Mouse (Mus musculus): ENCODE data around the gene Prx. TPM values are rescaled to one million over a fixed set of nuclear protein-coding genes. Genes with fewer than 3 reads are reported as not detected.

The Prx gene
- polyA plus RNA-seq, 1 experiment, result 5.6 TPM

DNA sequence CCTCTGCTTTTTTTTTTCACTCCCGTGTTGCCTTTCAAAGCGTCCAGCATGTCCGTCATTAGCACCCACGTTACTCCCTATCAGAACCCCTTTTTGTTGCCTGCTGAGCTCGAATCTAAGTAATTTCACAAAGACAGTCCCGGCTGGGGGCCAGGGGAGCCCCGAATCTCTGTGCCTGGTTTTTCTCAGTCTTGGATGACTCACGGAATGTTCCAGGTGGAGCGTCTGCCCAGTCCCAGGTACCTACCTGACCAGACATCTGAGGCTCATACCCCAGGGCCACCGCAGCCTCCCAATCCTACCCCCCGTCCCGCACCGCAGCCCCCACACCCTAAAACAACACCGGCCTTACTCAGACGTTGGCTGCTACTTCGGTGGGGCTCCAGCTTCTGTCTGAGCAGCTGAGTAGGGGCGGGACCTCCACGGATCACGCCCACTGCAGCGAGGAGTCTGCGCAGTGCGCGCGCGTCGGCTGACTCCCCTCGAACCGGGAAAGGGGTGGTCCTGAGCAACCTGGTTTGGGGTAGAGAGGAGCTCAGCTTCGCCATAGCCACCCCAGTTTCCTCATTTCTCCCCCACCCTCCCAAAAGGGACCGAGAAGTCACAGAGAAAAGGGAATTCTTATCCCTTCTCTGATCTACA, 43.4 kb downstream of the Prx start:
- Histone ChIP-seq H3K4me1 (ENCODE audit: control insufficient read depth, insufficient read depth, low read length) (no peaks in the 10 kb centered on the region), H3K27ac (ENCODE audit: insufficient read depth, low read length) (no peak overlapping the region), H3K4me3 (ENCODE audit: insufficient read depth, low read length) (peak overlapping the region; percentile 44)
- TF ChIP-seq CTCF (IDR thresholded peaks at IDR 0.05; ENCODE audit: borderline replicate concordance, insufficient read depth, low read length) (no peak), POLR2A (IDR thresholded peaks at IDR 0.05; ENCODE audit: low read depth, low read length) (peak; percentile 79)

DNA sequence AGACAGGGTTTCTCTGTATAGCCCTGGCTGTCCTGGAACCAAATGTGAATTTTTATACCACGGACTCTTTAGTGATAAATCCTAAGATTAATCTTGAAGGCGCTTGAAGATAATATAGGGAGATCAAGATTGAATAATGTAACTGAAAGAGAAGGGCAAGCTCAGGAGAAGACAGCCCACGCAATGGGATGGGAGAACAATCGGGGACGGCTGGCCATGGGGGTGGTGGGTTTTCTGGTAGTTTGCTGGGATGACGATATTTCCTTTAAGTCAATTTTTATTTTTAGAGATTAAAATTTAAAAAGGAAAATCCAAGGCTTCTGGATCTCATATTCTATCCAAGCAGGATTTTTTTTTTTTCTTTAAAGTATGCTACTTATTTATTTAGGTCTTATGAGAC, 43.9 kb downstream of the Prx start:
- Histone ChIP-seq H3K4me1 (ENCODE audit: control insufficient read depth, insufficient read depth, low read length) (no peaks in the 10 kb centered on the region), H3K27ac (ENCODE audit: insufficient read depth, low read length) (no peak overlapping the region), H3K4me3 (ENCODE audit: insufficient read depth, low read length) (peak overlapping the region; percentile 44; the same call in 1 of the 2 replicates)
- no peak for TF ChIP-seq CTCF (IDR thresholded peaks at IDR 0.05; ENCODE audit: borderline replicate concordance, insufficient read depth, low read length)
- no peak for TF ChIP-seq POLR2A (IDR thresholded peaks at IDR 0.05; ENCODE audit: low read depth, low read length)

DNA sequence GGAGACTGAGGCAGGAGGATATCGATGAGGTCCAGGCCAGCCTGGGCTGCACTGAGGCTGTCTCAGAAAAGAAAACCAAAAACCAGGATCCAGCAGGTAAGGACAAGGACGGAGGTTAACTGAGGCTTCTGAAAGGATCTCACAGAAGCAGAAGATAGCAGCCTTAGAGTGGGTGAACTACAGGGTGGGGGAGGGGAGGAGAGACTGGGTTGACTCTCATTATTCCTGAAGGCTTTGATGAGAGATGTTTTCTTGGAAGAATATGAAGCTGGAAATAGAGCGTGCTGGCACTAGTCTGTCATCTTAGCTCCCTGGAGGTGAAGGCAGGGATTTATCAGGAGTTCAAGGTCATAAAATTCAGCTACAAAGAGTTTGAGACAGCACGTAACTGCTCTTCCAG, 44.7 kb downstream of the Prx start:
- no peak overlapping the region for H3K27ac ChIP-seq (ENCODE audit: insufficient read depth, low read length)
- no peak for TF ChIP-seq POLR2A (IDR thresholded peaks at IDR 0.05; ENCODE audit: low read depth, low read length)
- TF ChIP-seq CTCF (IDR thresholded peaks at IDR 0.05; ENCODE audit: borderline replicate concordance, insufficient read depth, low read length), result no peak
- H3K4me3 ChIP-seq (ENCODE audit: insufficient read depth, low read length), result no peak overlapping the region
- no peaks in the 10 kb centered on the region for H3K4me1 ChIP-seq (ENCODE audit: control insufficient read depth, insufficient read depth, low read length)

DNA sequence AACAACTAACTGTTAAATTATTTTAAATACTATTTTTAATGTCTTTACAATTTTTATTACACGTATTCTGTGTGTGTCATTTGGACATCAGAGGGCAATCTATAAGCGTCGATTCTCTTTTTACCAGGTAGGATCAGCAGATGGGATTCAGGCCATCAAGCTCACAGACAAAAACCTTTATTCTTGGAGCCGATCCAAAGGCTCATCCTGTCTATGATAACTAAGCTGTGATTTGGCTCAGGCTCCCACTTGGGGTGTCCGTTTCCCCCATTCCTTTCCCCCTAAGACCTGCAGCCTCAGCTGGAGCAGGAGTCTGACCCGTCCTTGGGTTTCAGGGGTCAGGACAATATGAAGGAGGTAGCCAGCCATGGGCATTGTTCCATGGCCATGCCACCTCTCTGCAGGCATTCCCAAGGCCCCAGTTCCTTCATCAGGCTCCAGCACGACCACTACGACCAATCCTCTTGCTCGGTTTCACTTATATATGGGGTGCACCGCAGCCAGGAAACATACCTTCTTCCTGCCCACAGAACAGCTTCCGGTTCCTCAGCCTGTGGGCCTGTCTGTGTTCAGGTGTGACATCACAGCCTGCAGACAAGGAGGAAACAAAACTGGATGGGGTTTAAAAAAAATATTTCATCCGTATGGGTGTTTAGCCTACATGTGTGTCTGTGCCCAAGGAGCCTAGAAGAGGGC, 45.7 kb downstream of the Prx start:
- H3K4me3 ChIP-seq (ENCODE audit: insufficient read depth, low read length), result no peak overlapping the region
- H3K4me1 ChIP-seq (ENCODE audit: control insufficient read depth, insufficient read depth, low read length), result no peaks in the 10 kb centered on the region
- TF ChIP-seq CTCF (IDR thresholded peaks at IDR 0.05; ENCODE audit: borderline replicate concordance, insufficient read depth, low read length) (no peak), POLR2A (IDR thresholded peaks at IDR 0.05; ENCODE audit: low read depth, low read length) (no peak)
- H3K27ac ChIP-seq (ENCODE audit: insufficient read depth, low read length), result no peak overlapping the region

DNA sequence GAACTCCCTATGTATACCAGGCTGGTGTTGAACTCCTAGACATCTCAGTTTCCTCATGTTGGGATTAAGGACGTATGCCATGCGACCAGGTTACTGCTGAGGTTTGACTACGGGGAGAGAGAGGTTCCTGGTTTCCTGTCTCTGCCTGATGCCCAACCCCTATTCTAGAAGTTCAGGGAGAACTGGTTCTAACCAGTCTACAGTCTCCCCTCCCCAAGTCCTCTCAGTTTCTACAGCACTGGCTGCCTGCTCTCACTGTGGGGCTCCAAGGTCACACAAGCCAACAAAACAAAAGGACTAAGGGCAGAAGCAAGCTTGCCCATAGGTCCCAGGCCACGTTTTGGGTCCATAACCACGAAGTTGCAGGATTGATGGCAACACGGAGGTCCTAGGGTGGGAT, 50.5 kb downstream of the Prx start:
- Histone ChIP-seq H3K27ac (ENCODE audit: insufficient read depth, low read length) (no peak overlapping the region), H3K4me3 (ENCODE audit: insufficient read depth, low read length) (no peak overlapping the region), H3K4me1 (ENCODE audit: control insufficient read depth, insufficient read depth, low read length) (no peaks in the 10 kb centered on the region)
- no peak for TF ChIP-seq POLR2A (IDR thresholded peaks at IDR 0.05; ENCODE audit: low read depth, low read length)
- no peak for TF ChIP-seq CTCF (IDR thresholded peaks at IDR 0.05; ENCODE audit: borderline replicate concordance, insufficient read depth, low read length)

DNA sequence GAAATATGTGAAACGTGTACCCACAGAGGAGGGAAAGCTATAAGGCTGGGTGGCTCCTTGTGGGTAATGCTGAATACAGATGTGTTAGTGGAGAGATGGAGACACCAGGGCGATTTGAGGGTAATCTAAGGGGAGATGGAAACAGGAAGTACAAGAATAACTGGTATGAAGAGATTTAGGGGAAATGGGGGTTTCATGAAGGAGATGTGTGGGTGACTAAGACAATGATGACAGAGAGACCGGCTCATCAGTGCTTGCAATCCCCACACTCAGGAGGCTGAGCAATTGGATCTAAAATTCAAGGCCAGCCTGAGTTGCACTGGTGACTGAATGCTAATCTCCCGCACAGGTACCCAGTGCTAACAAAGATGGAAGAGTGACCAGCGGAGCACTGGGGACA, 52.9 kb downstream of the Prx start:
- Histone ChIP-seq H3K4me3 (ENCODE audit: insufficient read depth, low read length) (peak overlapping the region; percentile 95), H3K4me1 (ENCODE audit: control insufficient read depth, insufficient read depth, low read length) (no peaks in the 10 kb centered on the region), H3K27ac (ENCODE audit: insufficient read depth, low read length) (no peak overlapping the region)
- TF ChIP-seq CTCF (IDR thresholded peaks at IDR 0.05; ENCODE audit: borderline replicate concordance, insufficient read depth, low read length), result no peak
- TF ChIP-seq POLR2A (IDR thresholded peaks at IDR 0.05; ENCODE audit: low read depth, low read length), result no peak

DNA sequence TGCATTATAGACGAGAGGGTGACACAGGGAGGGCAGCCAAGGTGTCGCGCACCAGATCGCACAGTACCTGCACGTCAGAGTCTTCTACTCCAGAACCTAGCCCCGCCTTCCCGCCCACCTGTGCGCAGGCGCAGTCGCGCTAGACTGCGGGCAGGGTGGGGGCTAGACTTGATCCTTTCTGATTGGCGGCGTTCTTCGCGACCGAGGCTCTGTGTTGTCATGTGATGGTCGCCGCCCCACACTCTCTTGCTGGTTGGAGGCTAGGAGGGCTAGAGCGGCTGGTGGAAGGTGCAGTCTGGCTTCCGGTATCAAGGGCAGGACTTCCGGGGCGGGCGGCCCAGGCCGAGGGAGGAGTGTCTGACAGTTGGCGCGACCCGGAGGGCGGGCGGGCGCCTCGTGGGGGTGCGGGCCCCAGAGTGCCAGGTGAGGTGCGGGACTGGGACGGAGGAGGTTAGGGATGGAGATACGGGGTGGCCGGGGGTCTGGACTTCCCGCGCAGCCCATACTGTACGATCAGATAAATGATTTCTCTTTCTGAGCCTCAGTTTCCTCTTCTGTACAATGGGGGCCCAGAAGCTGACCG, 53.9 kb downstream of the Prx start, which contains the start of the genes Pld3 and 2310022A10Rik:
Gene Pld3 (minus strand): TSS at position 288 of the 583 bp plus-strand sequence.
Gene 2310022A10Rik (plus strand): TSS at position 303 of the 583 bp plus-strand sequence.
- TF ChIP-seq POLR2A (IDR thresholded peaks at IDR 0.05; ENCODE audit: low read depth, low read length), result peak; percentile 73
- no peak for TF ChIP-seq CTCF (IDR thresholded peaks at IDR 0.05; ENCODE audit: borderline replicate concordance, insufficient read depth, low read length)
- H3K27ac ChIP-seq (ENCODE audit: insufficient read depth, low read length), result no peak within 1 kb of the TSS; the same call in 1 of the 2 replicates
- H3K4me1 ChIP-seq (ENCODE audit: control insufficient read depth, insufficient read depth, low read length), result no peaks in the 10 kb centered on the region
- peak within 1 kb of the TSS; percentile 95 for H3K4me3 ChIP-seq (ENCODE audit: insufficient read depth, low read length)

DNA sequence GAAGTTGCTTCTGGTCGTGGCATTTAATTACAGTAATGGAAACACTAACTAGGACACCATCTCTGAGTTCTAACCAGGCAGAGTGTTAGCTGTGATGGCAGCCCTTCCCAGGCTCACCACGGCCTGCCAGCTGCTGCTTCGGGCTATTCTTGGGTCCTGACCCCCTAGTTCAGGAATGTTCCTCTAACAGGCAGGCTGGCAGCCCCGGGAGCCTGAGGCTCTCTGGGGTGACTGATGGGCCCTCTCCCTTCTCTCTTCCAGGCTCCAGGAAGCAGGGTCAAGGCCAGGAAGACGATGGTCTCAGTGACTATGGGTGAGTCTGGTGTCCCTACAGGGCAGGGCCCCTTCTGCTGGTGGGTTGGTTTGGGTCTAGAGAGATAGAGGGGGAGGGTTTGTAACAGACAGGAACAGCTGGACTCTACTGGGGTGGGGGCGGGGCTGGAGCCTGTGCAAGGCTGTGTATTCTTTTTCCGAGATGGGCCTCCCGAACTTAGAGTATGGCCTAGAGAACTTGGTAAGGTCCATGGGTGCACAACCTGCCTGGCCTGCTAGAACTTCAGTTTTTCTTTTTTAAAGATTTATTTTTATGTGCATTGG, 61.3 kb downstream of the Prx start:
- Histone ChIP-seq H3K4me1 (ENCODE audit: control insufficient read depth, insufficient read depth, low read length) (no peaks in the 10 kb centered on the region), H3K4me3 (ENCODE audit: insufficient read depth, low read length) (no peak overlapping the region), H3K27ac (ENCODE audit: insufficient read depth, low read length) (no peak overlapping the region)
- TF ChIP-seq CTCF (IDR thresholded peaks at IDR 0.05; ENCODE audit: borderline replicate concordance, insufficient read depth, low read length) (no peak), POLR2A (IDR thresholded peaks at IDR 0.05; ENCODE audit: low read depth, low read length) (no peak)

DNA sequence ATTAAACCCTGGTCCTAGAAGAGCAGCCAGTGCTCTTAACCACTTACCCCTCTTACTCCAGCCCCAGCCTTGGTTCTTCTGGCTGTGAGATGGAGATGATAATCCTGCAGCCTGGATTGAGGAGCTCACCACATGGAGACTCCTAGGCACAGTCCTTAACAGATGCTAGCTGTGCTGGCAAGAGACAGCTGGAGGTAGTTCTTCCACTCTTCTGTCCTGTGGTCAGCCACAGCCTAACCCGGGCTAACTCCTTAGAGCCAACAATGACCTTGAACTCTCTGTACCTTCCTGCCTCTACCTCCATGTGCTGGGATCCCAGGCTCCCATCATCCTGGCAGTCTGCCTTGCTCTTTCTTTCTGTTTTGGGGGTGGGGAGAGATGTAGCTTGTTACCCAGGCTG, 61.9 kb downstream of the Prx start:
- TF ChIP-seq CTCF (IDR thresholded peaks at IDR 0.05; ENCODE audit: borderline replicate concordance, insufficient read depth, low read length) (no peak), POLR2A (IDR thresholded peaks at IDR 0.05; ENCODE audit: low read depth, low read length) (no peak)
- H3K4me1 ChIP-seq (ENCODE audit: control insufficient read depth, insufficient read depth, low read length), result no peaks in the 10 kb centered on the region
- no peak overlapping the region for H3K4me3 ChIP-seq (ENCODE audit: insufficient read depth, low read length)
- no peak overlapping the region for H3K27ac ChIP-seq (ENCODE audit: insufficient read depth, low read length)

Other genes with a start within 250 kb of the Prx start
- gene Numbl, start 240.9 kb upstream of the Prx start, polyA plus RNA-seq (2011; ENCODE audit: insufficient read length, low read depth, missing spikeins), result 47.6 and 51.7 TPM in 2 replicates
- gene Ltbp4, start 161.6 kb upstream of the Prx start, polyA plus RNA-seq (2011; ENCODE audit: insufficient read length, low read depth, missing spikeins), result 46.5 and 50.6 TPM in 2 replicates
- 35.9 and 41.2 TPM in 2 replicates for gene Shkbp1, start 143.3 kb upstream of the Prx start, polyA plus RNA-seq (2011; ENCODE audit: insufficient read length, low read depth, missing spikeins)
- gene Gm20479, start 141.9 kb upstream of the Prx start, polyA plus RNA-seq (2011; ENCODE audit: insufficient read length, low read depth, missing spikeins), result 6.2 TPM in 1 of 2 replicates, not detected in the other
- 0.51 and 0.78 TPM in 2 replicates for gene Sptbn4, start 51.6 kb upstream of the Prx start, polyA plus RNA-seq (2011; ENCODE audit: insufficient read length, low read depth, missing spikeins)
- gene Blvrb, start 51.3 kb upstream of the Prx start, polyA plus RNA-seq (2011; ENCODE audit: insufficient read length, low read depth, missing spikeins), result 16.6 and 32.1 TPM in 2 replicates
- gene Sertad3, start 25.6 kb upstream of the Prx start, polyA plus RNA-seq (2011; ENCODE audit: insufficient read length, low read depth, missing spikeins), result 12.9 and 14.1 TPM in 2 replicates
- 23.7 and 28.5 TPM in 2 replicates for gene Sertad1, start 12.4 kb upstream of the Prx start, polyA plus RNA-seq (2011; ENCODE audit: insufficient read length, low read depth, missing spikeins)
- gene Hipk4, start 23.9 kb downstream of the Prx start, polyA plus RNA-seq (2011; ENCODE audit: insufficient read length, low read depth, missing spikeins), result 1.1 and 1.5 TPM in 2 replicates
- gene Pld3, start 53.9 kb downstream of the Prx start, polyA plus RNA-seq (2011; ENCODE audit: insufficient read length, low read depth, missing spikeins), result 195 and 211 TPM in 2 replicates
- 12.6 and 14.0 TPM in 2 replicates for gene 2310022A10Rik, start 53.9 kb downstream of the Prx start, polyA plus RNA-seq (2011; ENCODE audit: insufficient read length, low read depth, missing spikeins)
- 84.5 and 98.2 TPM in 2 replicates for gene Akt2, start 92.2 kb downstream of the Prx start, polyA plus RNA-seq (2011; ENCODE audit: insufficient read length, low read depth, missing spikeins)
- gene Ttc9b, start 154.6 kb downstream of the Prx start, polyA plus RNA-seq (2011; ENCODE audit: insufficient read length, low read depth, missing spikeins), result not detected in 2 replicates
- 26.2 and 28.1 TPM in 2 replicates for gene Map3k10, start 175.3 kb downstream of the Prx start, polyA plus RNA-seq (2011; ENCODE audit: insufficient read length, low read depth, missing spikeins)
- gene Zfp607b, start 190.0 kb downstream of the Prx start, polyA plus RNA-seq (2011; ENCODE audit: insufficient read length, low read depth, missing spikeins), result 1.7 and 2.2 TPM in 2 replicates
- gene Zfp60, start 232.1 kb downstream of the Prx start, polyA plus RNA-seq (2011; ENCODE audit: insufficient read length, low read depth, missing spikeins), result 18.1 and 23.5 TPM in 2 replicates